Mouse (Mus musculus): ENCODE measurements around the gene Apoa1. TPM values are rescaled to one million over a fixed set of nuclear protein-coding genes. Genes with fewer than 3 reads are reported as not detected.

The Apoa1 gene
- polyA plus RNA-seq, 1 experiment from 2014 or later: 3.7 TPM

DNA sequence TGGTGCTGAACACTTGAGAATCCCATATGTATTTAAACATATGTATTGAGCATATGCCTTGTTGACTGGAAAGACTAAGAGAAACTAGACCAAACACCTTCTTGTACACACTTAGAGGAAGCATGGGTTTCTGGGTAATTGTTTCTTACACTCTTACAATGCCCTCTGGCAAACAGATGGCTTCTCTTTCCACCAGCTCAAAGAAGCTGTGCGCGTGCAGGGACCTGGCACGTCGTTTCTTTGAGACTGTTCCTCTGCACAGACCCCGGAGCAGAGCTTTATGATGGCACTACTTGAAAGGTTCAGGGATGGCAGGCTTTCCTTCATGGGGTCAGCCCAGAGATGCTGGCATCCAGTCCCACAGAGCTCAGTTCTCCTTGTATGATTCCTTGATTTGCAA is 39.4 kb upstream of the Apoa1 start:
- H3K4me3 ChIP-seq (ENCODE audit: low read depth, low read length): no peak overlapping the region
- WGBS: 82% methylated on average over 5 of the region's 5 CpGs
- ATAC-seq (no peak), DNase-seq (ENCODE audit: low spot score) (no peak)
- no peaks in the 10 kb centered on the region for H3K27me3 ChIP-seq (replicated peaks; ENCODE audit: insufficient read depth, low read length)
- no peak overlapping the region for H3K9ac ChIP-seq (replicated peaks; ENCODE audit: low read depth)
- no peaks in the 10 kb centered on the region for H3K36me3 ChIP-seq (ENCODE audit: insufficient read depth, low read length)
- H3K9me3 ChIP-seq (ENCODE audit: low read length): no peaks in the 10 kb centered on the region
- H3K4me2 ChIP-seq (replicated peaks; ENCODE audit: low read depth, low read length): no peak overlapping the region
- no peak for TF ChIP-seq EP300 (IDR thresholded peaks at IDR 0.05)
- no peak for TF ChIP-seq CTCF (IDR thresholded peaks at IDR 0.05)
- no peaks in the 10 kb centered on the region for H3K4me1 ChIP-seq (ENCODE audit: insufficient read depth, low read depth, low read length)
- H3K27ac ChIP-seq (ENCODE audit: low read length): no peak overlapping the region

DNA sequence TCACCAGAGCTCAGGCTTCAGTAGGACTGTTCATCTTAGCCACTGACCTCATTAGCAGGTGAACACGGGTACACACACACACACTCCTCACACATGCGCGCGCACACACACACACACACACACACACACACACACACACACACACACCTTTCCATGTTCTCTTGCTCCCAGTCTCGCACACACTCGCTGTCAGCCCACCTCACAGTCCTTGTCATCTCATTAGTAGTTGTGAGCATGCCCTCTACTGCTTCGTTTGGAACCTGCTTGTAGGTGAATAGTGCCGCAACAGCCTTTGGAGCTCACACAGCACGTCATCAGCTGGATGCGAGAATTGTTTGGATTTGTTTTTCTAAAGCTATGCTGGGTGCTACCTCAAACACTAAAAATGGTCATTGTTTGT is 39.0 kb upstream of the Apoa1 start:
- Histone ChIP-seq H3K9ac (replicated peaks; ENCODE audit: low read depth) (no peak overlapping the region), H3K36me3 (ENCODE audit: insufficient read depth, low read length) (no peaks in the 10 kb centered on the region), H3K27ac (ENCODE audit: low read length) (no peak overlapping the region), H3K4me2 (replicated peaks; ENCODE audit: low read depth, low read length) (no peak overlapping the region), H3K9me3 (ENCODE audit: low read length) (no peaks in the 10 kb centered on the region), H3K4me1 (ENCODE audit: insufficient read depth, low read depth, low read length) (no peaks in the 10 kb centered on the region), H3K4me3 (ENCODE audit: low read depth, low read length) (no peak overlapping the region), H3K27me3 (replicated peaks; ENCODE audit: insufficient read depth, low read length) (no peaks in the 10 kb centered on the region)
- DNase-seq (ENCODE audit: low spot score) (no peak), ATAC-seq (no peak)
- WGBS: 86% methylated on average over 10 of the region's 10 CpGs
- TF ChIP-seq CTCF (IDR thresholded peaks at IDR 0.05) (0 out of 2 replicates have a peak, but pooled peaks have one; percentile 6), EP300 (IDR thresholded peaks at IDR 0.05) (no peak)

DNA sequence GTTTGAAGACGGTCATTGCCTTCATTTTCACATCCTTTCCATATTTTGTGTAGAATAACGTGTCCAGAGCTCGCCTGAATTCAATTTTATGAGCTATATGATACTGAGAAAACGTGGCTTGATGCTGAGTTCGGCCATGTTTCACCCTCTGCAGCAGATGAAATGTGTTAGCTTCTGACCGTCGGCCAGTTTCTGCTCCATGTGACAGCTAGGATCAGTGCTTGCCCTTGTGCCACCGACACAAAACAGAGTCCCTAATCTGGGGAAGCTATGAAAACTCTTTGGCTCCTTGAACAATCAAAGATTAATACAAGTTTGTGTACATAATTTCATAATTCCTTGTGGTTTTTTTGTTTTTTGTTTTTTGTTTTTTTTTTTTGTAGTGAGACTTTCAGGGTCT is 37.1 kb upstream of the Apoa1 start:
- ATAC-seq: no peak
- H3K4me1 ChIP-seq (ENCODE audit: insufficient read depth, low read depth, low read length): no peaks in the 10 kb centered on the region
- no peak overlapping the region for H3K27ac ChIP-seq (ENCODE audit: low read length)
- peaks cover 4% of the 10 kb centered on the region; the same call in 1 of the 2 replicates for H3K36me3 ChIP-seq (ENCODE audit: insufficient read depth, low read length)
- no peak overlapping the region for H3K4me3 ChIP-seq (ENCODE audit: low read depth, low read length)
- no peak overlapping the region for H3K9ac ChIP-seq (replicated peaks; ENCODE audit: low read depth)
- TF ChIP-seq EP300 (IDR thresholded peaks at IDR 0.05) (no peak), CTCF (IDR thresholded peaks at IDR 0.05) (no peak)
- no peak overlapping the region for H3K4me2 ChIP-seq (replicated peaks; ENCODE audit: low read depth, low read length)
- no peaks in the 10 kb centered on the region for H3K9me3 ChIP-seq (ENCODE audit: low read length)
- H3K27me3 ChIP-seq (replicated peaks; ENCODE audit: insufficient read depth, low read length): no peaks in the 10 kb centered on the region
- WGBS: 61% methylated on average over 8 of the region's 8 CpGs
- no peak for DNase-seq (ENCODE audit: low spot score)

DNA sequence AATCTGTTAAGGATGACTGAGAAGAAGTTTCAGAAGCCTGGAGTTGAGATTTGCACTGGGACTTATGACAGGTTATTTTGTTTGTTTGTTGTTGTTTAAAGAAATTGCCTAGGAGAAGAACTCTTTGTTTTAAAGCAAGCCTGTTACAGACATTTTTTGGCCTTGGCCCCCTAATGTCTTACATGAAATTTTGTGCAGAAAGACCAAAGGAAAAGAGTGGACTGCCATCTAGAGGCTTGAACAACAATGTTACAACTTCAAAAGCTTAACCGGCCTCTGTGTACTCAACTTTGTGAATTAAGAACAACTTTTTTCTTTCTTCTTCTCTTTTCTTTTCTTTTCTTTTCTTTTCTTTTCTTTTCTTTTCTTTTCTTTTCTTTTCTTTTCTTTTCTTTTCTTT is 36.7 kb upstream of the Apoa1 start:
- DNase-seq (ENCODE audit: low spot score) (peak; percentile 86), ATAC-seq (peak; percentile 40; the same call in 1 of the 2 replicates)
- Histone ChIP-seq H3K4me1 (ENCODE audit: insufficient read depth, low read depth, low read length) (no peaks in the 10 kb centered on the region), H3K9me3 (ENCODE audit: low read length) (no peaks in the 10 kb centered on the region), H3K4me2 (replicated peaks; ENCODE audit: low read depth, low read length) (no peak overlapping the region), H3K27me3 (replicated peaks; ENCODE audit: insufficient read depth, low read length) (no peaks in the 10 kb centered on the region), H3K27ac (ENCODE audit: low read length) (no peak overlapping the region), H3K9ac (replicated peaks; ENCODE audit: low read depth) (no peak overlapping the region), H3K4me3 (ENCODE audit: low read depth, low read length) (no peak overlapping the region), H3K36me3 (ENCODE audit: insufficient read depth, low read length) (peaks cover 8% of the 10 kb centered on the region; the same call in 1 of the 2 replicates)
- WGBS: 16% methylated on average over 1 of the region's 1 CpGs
- TF ChIP-seq EP300 (IDR thresholded peaks at IDR 0.05): 0 out of 2 replicates have a peak, but pooled peaks have one; percentile 23
- TF ChIP-seq CTCF (IDR thresholded peaks at IDR 0.05): peak; percentile 73

DNA sequence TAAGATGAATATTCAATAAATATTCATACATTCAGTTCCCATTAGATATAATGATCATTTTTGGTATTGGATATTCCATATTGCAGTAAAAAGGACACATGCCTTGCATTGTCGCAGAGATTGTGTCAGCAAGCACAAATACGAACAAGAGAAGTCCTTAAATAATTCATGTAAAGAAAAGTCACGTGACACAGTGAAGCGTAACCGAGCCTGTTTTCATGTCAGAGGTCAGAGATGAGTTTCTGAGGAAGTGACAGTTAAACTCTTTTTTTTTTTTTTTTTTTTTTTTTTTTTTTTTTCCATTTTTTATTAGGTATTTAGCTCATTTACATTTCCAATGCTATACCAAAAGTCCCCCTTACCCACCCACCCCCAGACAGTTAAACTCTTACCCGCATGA is 35.7 kb upstream of the Apoa1 start:
- TF ChIP-seq CTCF (IDR thresholded peaks at IDR 0.05) (no peak), EP300 (IDR thresholded peaks at IDR 0.05) (no peak)
- Histone ChIP-seq H3K4me1 (ENCODE audit: insufficient read depth, low read depth, low read length) (no peaks in the 10 kb centered on the region), H3K4me2 (replicated peaks; ENCODE audit: low read depth, low read length) (no peak overlapping the region), H3K9me3 (ENCODE audit: low read length) (no peaks in the 10 kb centered on the region), H3K27me3 (replicated peaks; ENCODE audit: insufficient read depth, low read length) (no peaks in the 10 kb centered on the region), H3K4me3 (ENCODE audit: low read depth, low read length) (no peak overlapping the region), H3K9ac (replicated peaks; ENCODE audit: low read depth) (no peak overlapping the region), H3K27ac (ENCODE audit: low read length) (no peak overlapping the region), H3K36me3 (ENCODE audit: insufficient read depth, low read length) (peaks cover 8% of the 10 kb centered on the region; the same call in 1 of the 2 replicates)
- DNase-seq (ENCODE audit: low spot score) (peak; percentile 40), ATAC-seq (no peak)
- WGBS: 90% methylated on average over 6 of the region's 6 CpGs

DNA sequence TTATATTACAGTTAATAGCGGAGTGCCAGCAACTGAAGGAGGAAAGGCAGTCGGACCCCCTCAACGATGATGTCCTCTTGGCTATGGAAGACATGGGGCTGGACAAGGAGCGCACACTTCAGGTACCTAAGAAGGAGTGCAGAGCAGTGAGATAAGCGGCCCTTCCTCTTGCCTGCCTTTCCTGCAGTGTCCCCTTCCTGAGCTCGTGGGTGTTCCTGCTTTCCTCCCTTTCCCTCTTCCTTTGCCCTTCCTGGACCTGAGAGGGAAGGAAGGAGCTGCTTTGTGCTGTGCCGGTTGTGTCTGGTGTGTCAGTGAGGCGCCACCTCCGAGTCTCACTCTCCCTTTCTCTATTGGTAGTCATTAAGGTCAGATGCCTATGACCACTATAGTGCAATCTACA is 33.6 kb upstream of the Apoa1 start:
- Histone ChIP-seq H3K4me2 (replicated peaks; ENCODE audit: low read depth, low read length) (no peak overlapping the region), H3K4me3 (ENCODE audit: low read depth, low read length) (no peak overlapping the region), H3K36me3 (ENCODE audit: insufficient read depth, low read length) (peaks cover 19% of the 10 kb centered on the region), H3K4me1 (ENCODE audit: insufficient read depth, low read depth, low read length) (no peaks in the 10 kb centered on the region), H3K27me3 (replicated peaks; ENCODE audit: insufficient read depth, low read length) (no peaks in the 10 kb centered on the region), H3K9ac (replicated peaks; ENCODE audit: low read depth) (no peak overlapping the region), H3K27ac (ENCODE audit: low read length) (no peak overlapping the region), H3K9me3 (ENCODE audit: low read length) (no peaks in the 10 kb centered on the region)
- TF ChIP-seq CTCF (IDR thresholded peaks at IDR 0.05) (no peak), EP300 (IDR thresholded peaks at IDR 0.05) (no peak)
- no peak for DNase-seq (ENCODE audit: low spot score)
- ATAC-seq: no peak
- WGBS: 74% methylated on average over 9 of the region's 9 CpGs

DNA sequence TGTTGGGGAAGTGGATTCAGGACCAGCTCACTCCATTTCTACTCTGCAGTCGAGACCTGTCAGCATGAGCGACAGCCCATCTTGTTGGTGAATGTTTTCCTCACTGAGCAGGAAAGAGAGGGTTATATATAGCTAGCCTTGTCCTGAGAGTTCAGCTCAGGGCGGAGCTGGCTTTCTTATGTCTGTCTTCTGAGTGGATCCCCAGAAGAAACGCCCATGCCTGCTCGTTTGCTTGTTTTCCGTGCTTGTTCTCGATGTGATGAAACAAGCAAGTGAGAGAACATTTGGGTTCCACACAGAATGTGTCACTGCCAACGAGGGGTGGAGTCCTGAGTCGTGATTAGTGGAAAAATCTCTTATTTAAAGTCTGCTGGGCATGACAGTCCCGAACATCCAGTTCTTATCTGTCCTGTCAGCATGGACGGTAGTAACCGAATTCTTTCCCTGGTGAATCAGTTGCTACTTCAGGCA is 31.6 kb upstream of the Apoa1 start:
- no peaks in the 10 kb centered on the region for H3K27me3 ChIP-seq (replicated peaks; ENCODE audit: insufficient read depth, low read length)
- no peak overlapping the region for H3K4me3 ChIP-seq (ENCODE audit: low read depth, low read length)
- no peaks in the 10 kb centered on the region for H3K4me1 ChIP-seq (ENCODE audit: insufficient read depth, low read depth, low read length)
- H3K36me3 ChIP-seq (ENCODE audit: insufficient read depth, low read length): peaks cover 22% of the 10 kb centered on the region
- DNase-seq (ENCODE audit: low spot score) (peak; percentile 77), ATAC-seq (peak; percentile 82)
- peak overlapping the region; percentile 23; the same call in 1 of the 2 replicates for H3K27ac ChIP-seq (ENCODE audit: low read length)
- no peaks in the 10 kb centered on the region for H3K9me3 ChIP-seq (ENCODE audit: low read length)
- no peak overlapping the region for H3K9ac ChIP-seq (replicated peaks; ENCODE audit: low read depth)
- TF ChIP-seq EP300 (IDR thresholded peaks at IDR 0.05): peak; percentile 87
- no peak for TF ChIP-seq CTCF (IDR thresholded peaks at IDR 0.05)
- no peak overlapping the region for H3K4me2 ChIP-seq (replicated peaks; ENCODE audit: low read depth, low read length)
- WGBS: 49% methylated on average over 12 of the region's 12 CpGs
